Mouse (Mus musculus): ENCODE data around the gene Dera. TPM values are rescaled to one million over a fixed set of nuclear protein-coding genes. Genes with fewer than 3 reads are reported as not detected.

Gene Dera
- polyA plus RNA-seq, 1 experiment from 2014 or later, result 46.2 TPM

GRCm38 (mm10) chr6:137808706-137809105 is 54.4 kb downstream of the Dera start:
- no peak overlapping the region for H3K4me2 ChIP-seq (ENCODE audit: low read depth, low read length)
- H3K27ac ChIP-seq (ENCODE audit: low read length), result no peak overlapping the region
- H3K27me3 ChIP-seq (ENCODE audit: control insufficient read depth, insufficient read depth, low read length), result no peaks in the 10 kb centered on the region
- H3K4me1 ChIP-seq (ENCODE audit: control insufficient read depth, insufficient read depth, low read length), result no peaks in the 10 kb centered on the region
- no peaks in the 10 kb centered on the region for H3K9me3 ChIP-seq (replicated peaks; ENCODE audit: control insufficient read depth, low read length)
- no peak for ATAC-seq (replicated peaks; ENCODE audit: extremely low read depth, insufficient read depth, low FRiP score)
- H3K36me3 ChIP-seq (ENCODE audit: control insufficient read depth, insufficient read depth), result no peaks in the 10 kb centered on the region
- H3K4me3 ChIP-seq (ENCODE audit: low read length), result no peak overlapping the region
- no peak overlapping the region for H3K9ac ChIP-seq (ENCODE audit: low read length)
- 89% methylated on average over 6 of the region's 6 CpGs for WGBS

- H3K27ac ChIP-seq (ENCODE audit: low read length), result no peak overlapping the region
- H3K9ac ChIP-seq (ENCODE audit: low read length), result no peak overlapping the region
- no peak overlapping the region for H3K4me3 ChIP-seq (ENCODE audit: low read length)
- 73% methylated on average over 5 of the region's 5 CpGs for WGBS
- ATAC-seq (replicated peaks; ENCODE audit: extremely low read depth, insufficient read depth, low FRiP score), result no peak
- no peak overlapping the region for H3K4me2 ChIP-seq (ENCODE audit: low read depth, low read length)
- no peaks in the 10 kb centered on the region for H3K27me3 ChIP-seq (ENCODE audit: control insufficient read depth, insufficient read depth, low read length)
- H3K4me1 ChIP-seq (ENCODE audit: control insufficient read depth, insufficient read depth, low read length), result no peaks in the 10 kb centered on the region
- H3K36me3 ChIP-seq (ENCODE audit: control insufficient read depth, insufficient read depth), result no peaks in the 10 kb centered on the region
- H3K9me3 ChIP-seq (replicated peaks; ENCODE audit: control insufficient read depth, low read length), result no peaks in the 10 kb centered on the region
Measured at GRCm38 (mm10) chr6:137810136-137810535, 55.8 kb downstream of the Dera start.

- 79% methylated on average over 1 of the region's 1 CpGs for WGBS
- Histone ChIP-seq H3K4me2 (ENCODE audit: low read depth, low read length) (no peak overlapping the region), H3K36me3 (ENCODE audit: control insufficient read depth, insufficient read depth) (no peaks in the 10 kb centered on the region), H3K27ac (ENCODE audit: low read length) (no peak overlapping the region), H3K9ac (ENCODE audit: low read length) (no peak overlapping the region), H3K4me3 (ENCODE audit: low read length) (no peak overlapping the region), H3K9me3 (replicated peaks; ENCODE audit: control insufficient read depth, low read length) (no peaks in the 10 kb centered on the region), H3K27me3 (ENCODE audit: control insufficient read depth, insufficient read depth, low read length) (no peaks in the 10 kb centered on the region), H3K4me1 (ENCODE audit: control insufficient read depth, insufficient read depth, low read length) (no peaks in the 10 kb centered on the region)
- no peak for ATAC-seq (replicated peaks; ENCODE audit: extremely low read depth, insufficient read depth, low FRiP score)
Measured at GRCm38 (mm10) chr6:137814006-137814405, 59.7 kb downstream of the Dera start.

GRCm38 (mm10) chr6:137816508-137816907 is 62.2 kb downstream of the Dera start:
- no peak; the same call in 1 of the 2 replicates for ATAC-seq (replicated peaks; ENCODE audit: extremely low read depth, insufficient read depth, low FRiP score)
- Histone ChIP-seq H3K27me3 (ENCODE audit: control insufficient read depth, insufficient read depth, low read length) (no peaks in the 10 kb centered on the region), H3K36me3 (ENCODE audit: control insufficient read depth, insufficient read depth) (no peaks in the 10 kb centered on the region), H3K4me2 (ENCODE audit: low read depth, low read length) (no peak overlapping the region), H3K27ac (ENCODE audit: low read length) (no peak overlapping the region), H3K4me1 (ENCODE audit: control insufficient read depth, insufficient read depth, low read length) (no peaks in the 10 kb centered on the region), H3K9me3 (replicated peaks; ENCODE audit: control insufficient read depth, low read length) (no peaks in the 10 kb centered on the region), H3K9ac (ENCODE audit: low read length) (no peak overlapping the region), H3K4me3 (ENCODE audit: low read length) (no peak overlapping the region)
- 52% methylated on average over 9 of the region's 9 CpGs for WGBS

GRCm38 (mm10) chr6:137822550-137822949 is 68.2 kb downstream of the Dera start:
- H3K9ac ChIP-seq (ENCODE audit: low read length), result no peak overlapping the region
- no peak overlapping the region for H3K4me2 ChIP-seq (ENCODE audit: low read depth, low read length)
- no peaks in the 10 kb centered on the region; the same call in 1 of the 2 replicates for H3K9me3 ChIP-seq (replicated peaks; ENCODE audit: control insufficient read depth, low read length)
- ATAC-seq (replicated peaks; ENCODE audit: extremely low read depth, insufficient read depth, low FRiP score), result no peak
- no peaks in the 10 kb centered on the region for H3K4me1 ChIP-seq (ENCODE audit: control insufficient read depth, insufficient read depth, low read length)
- H3K27me3 ChIP-seq (ENCODE audit: control insufficient read depth, insufficient read depth, low read length), result no peaks in the 10 kb centered on the region
- no peaks in the 10 kb centered on the region for H3K36me3 ChIP-seq (ENCODE audit: control insufficient read depth, insufficient read depth)
- WGBS, result 75% methylated on average over 5 of the region's 5 CpGs
- H3K27ac ChIP-seq (ENCODE audit: low read length), result no peak overlapping the region
- no peak overlapping the region for H3K4me3 ChIP-seq (ENCODE audit: low read length)

- 88% methylated on average over 7 of the region's 7 CpGs for WGBS
- no peak overlapping the region for H3K9ac ChIP-seq (ENCODE audit: low read length)
- no peak overlapping the region for H3K4me3 ChIP-seq (ENCODE audit: low read length)
- no peaks in the 10 kb centered on the region for H3K27me3 ChIP-seq (ENCODE audit: control insufficient read depth, insufficient read depth, low read length)
- no peaks in the 10 kb centered on the region for H3K36me3 ChIP-seq (ENCODE audit: control insufficient read depth, insufficient read depth)
- no peak for ATAC-seq (replicated peaks; ENCODE audit: extremely low read depth, insufficient read depth, low FRiP score)
- H3K9me3 ChIP-seq (replicated peaks; ENCODE audit: control insufficient read depth, low read length), result no peaks in the 10 kb centered on the region; the same call in 1 of the 2 replicates
- no peaks in the 10 kb centered on the region for H3K4me1 ChIP-seq (ENCODE audit: control insufficient read depth, insufficient read depth, low read length)
- no peak overlapping the region for H3K27ac ChIP-seq (ENCODE audit: low read length)
- no peak overlapping the region for H3K4me2 ChIP-seq (ENCODE audit: low read depth, low read length)
Measured at GRCm38 (mm10) chr6:137824046-137825021, 70.0 kb downstream of the Dera start.

GRCm38 (mm10) chr6:137825022-137825613 is 70.8 kb downstream of the Dera start:
- Histone ChIP-seq H3K9ac (ENCODE audit: low read length) (no peak overlapping the region), H3K27ac (ENCODE audit: low read length) (no peak overlapping the region), H3K4me1 (ENCODE audit: control insufficient read depth, insufficient read depth, low read length) (peaks cover under 1% of the 10 kb centered on the region; the same call in 1 of the 2 replicates), H3K9me3 (replicated peaks; ENCODE audit: control insufficient read depth, low read length) (no peaks in the 10 kb centered on the region; the same call in 1 of the 2 replicates), H3K4me2 (ENCODE audit: low read depth, low read length) (no peak overlapping the region), H3K36me3 (ENCODE audit: control insufficient read depth, insufficient read depth) (no peaks in the 10 kb centered on the region), H3K27me3 (ENCODE audit: control insufficient read depth, insufficient read depth, low read length) (no peaks in the 10 kb centered on the region), H3K4me3 (ENCODE audit: low read length) (no peak overlapping the region)
- WGBS, result 84% methylated on average over 5 of the region's 5 CpGs
- ATAC-seq (replicated peaks; ENCODE audit: extremely low read depth, insufficient read depth, low FRiP score), result no peak

GRCm38 (mm10) chr6:137829056-137829776 is 74.9 kb downstream of the Dera start:
- no peak for ATAC-seq (replicated peaks; ENCODE audit: extremely low read depth, insufficient read depth, low FRiP score)
- Histone ChIP-seq H3K4me1 (ENCODE audit: control insufficient read depth, insufficient read depth, low read length) (peaks cover 3% of the 10 kb centered on the region; the same call in 1 of the 2 replicates), H3K4me3 (ENCODE audit: low read length) (no peak overlapping the region), H3K27ac (ENCODE audit: low read length) (no peak overlapping the region), H3K4me2 (ENCODE audit: low read depth, low read length) (no peak overlapping the region), H3K27me3 (ENCODE audit: control insufficient read depth, insufficient read depth, low read length) (no peaks in the 10 kb centered on the region), H3K9me3 (replicated peaks; ENCODE audit: control insufficient read depth, low read length) (no peaks in the 10 kb centered on the region; the same call in 1 of the 2 replicates), H3K36me3 (ENCODE audit: control insufficient read depth, insufficient read depth) (no peaks in the 10 kb centered on the region), H3K9ac (ENCODE audit: low read length) (no peak overlapping the region)
- 74% methylated on average over 12 of the region's 12 CpGs for WGBS
